8 mouse cellular contexts compared by ENCODE assay signal in the genomic region with DNA sequence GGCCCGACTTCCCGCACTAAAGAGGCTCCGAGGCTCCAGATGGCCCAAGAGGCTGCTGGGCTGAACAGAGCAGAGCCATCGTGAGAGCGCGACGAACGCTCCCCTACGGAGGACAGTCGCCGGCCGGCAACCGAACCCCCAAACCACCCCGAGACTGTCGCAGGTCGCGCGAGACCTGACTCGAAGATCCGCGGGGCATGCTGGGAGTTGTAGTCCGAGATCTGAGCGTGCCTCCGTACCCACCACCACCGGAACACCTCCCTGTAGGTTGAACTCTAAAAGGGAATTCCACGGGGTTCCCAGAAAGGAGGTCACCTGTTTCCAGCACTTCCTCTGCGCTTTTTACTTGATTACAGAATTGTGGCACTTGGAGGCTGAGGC. TPM values are rescaled to one million over a fixed set of nuclear protein-coding genes. Genes with fewer than 3 reads are reported as not detected.
DNase-seq lines count a peak whose midpoint lies in the region; ATAC-seq lines count a peak whose summit lies in the region.

Gene 4833439L19Rik, minus strand, starts transcription at position 235 of the 381 bp plus-strand sequence.

- ATAC-seq in hindbrain, embryonic 12.5 days (ENCODE audit: low FRiP score): peak; percentile 94

- peak; percentile 92 for DNase-seq in Muller cell, postnatal 12 days (ENCODE audit: inconsistent ontology term)
- DNase-seq in cerebellum, adult 9-11 months: peak; percentile 94
- DNase-seq in frontal cortex, postnatal 10 days (ENCODE audit: low spot score in 2 of 2): peak; percentile 85 to 93
- peak; percentile 86 to 94 for DNase-seq in layer of hippocampus, postnatal 14 days (ENCODE audit: low spot score in 2 of 2)
- DNase-seq in lung, postnatal 14 days: peak; percentile 97
- DNase-seq in retina, adult 2 months (ENCODE audit: low read depth, low spot score): peak; percentile 90
- DNase-seq in thymus, postnatal 36 days: peak; percentile 96

- H3K9me3 ChIP-seq in hindbrain, embryonic 12.5 days (replicated peaks): no peaks in the 10 kb centered on the region

- H3K27me3 ChIP-seq in hindbrain, embryonic 12.5 days: no peaks in the 10 kb centered on the region

- peak within 1 kb of the TSS; percentile 92 for H3K27ac ChIP-seq in hindbrain, embryonic 12.5 days

- peak within 1 kb of the TSS; percentile 90 for H3K4me2 ChIP-seq in hindbrain, embryonic 12.5 days (replicated peaks)

- WGBS in hindbrain, embryonic 12.5 days: under 1% methylated on average over 27 of the region's 27 CpGs

- H3K4me1 ChIP-seq in hindbrain, embryonic 12.5 days: peaks cover 16% of the 10 kb centered on the region

- H3K9ac ChIP-seq in hindbrain, embryonic 12.5 days: peak within 1 kb of the TSS; percentile 97

- peak within 1 kb of the TSS; percentile 98 for H3K4me3 ChIP-seq in hindbrain, embryonic 12.5 days

- peaks cover 24% of the 10 kb centered on the region for H3K36me3 ChIP-seq in hindbrain, embryonic 12.5 days

RNA-seq across cellular contexts. Expression of gene 4833439L19Rik, which starts in this region (rescaled TPM):
- 235 and 241 TPM in 2 replicates for polyA plus RNA-seq in hindbrain, embryonic 12.5 days (2016; fragmentation: Nextera tagmentation; extraction: Ambion mirVana)
- 100 to 1,000 TPM; 156 to 171 TPM for total RNA-seq in layer of hippocampus, postnatal 14 days (2021)

Comparison
In these comparisons a context has a peak if more than half of its experiments do, and no peak if none do; other contexts are left out.
1. Peak in every context shown above with its lines: DNase-seq, ATAC-seq, H3K4me3 ChIP-seq and H3K27ac ChIP-seq.